Mouse (Mus musculus) layer of hippocampus, adult 11-12 months (tissue): ENCODE data around the gene Bnip1.

Experiments used
- DNase-seq: peaks from one replicate; pipeline ENCODE4 v3.0.0; 2022; ENCODE audit warnings: low spot score

Gene Bnip1

GRCm38 (mm10) chr17:26793068-26793765 lies 12.4 kb downstream of the Bnip1 start:
- no peak for DNase-seq

- DNase-seq, result peak; percentile 55
Measured at GRCm38 (mm10) chr17:26794744-26795143, 13.9 kb downstream of the Bnip1 start.

GRCm38 (mm10) chr17:26795386-26795785 lies 14.5 kb downstream of the Bnip1 start:
- DNase-seq, result no peak

GRCm38 (mm10) chr17:26797379-26798128 lies 16.7 kb downstream of the Bnip1 start:
- DNase-seq, result no peak

GRCm38 (mm10) chr17:26802886-26803285 lies 22.0 kb downstream of the Bnip1 start:
- no peak for DNase-seq

- DNase-seq, result no peak
Measured at GRCm38 (mm10) chr17:26812607-26813006, 31.7 kb downstream of the Bnip1 start.

GRCm38 (mm10) chr17:26813497-26813896 lies 32.6 kb downstream of the Bnip1 start:
- no peak for DNase-seq

GRCm38 (mm10) chr17:26816810-26817209 lies 35.9 kb downstream of the Bnip1 start:
- no peak for DNase-seq

GRCm38 (mm10) chr17:26817776-26818175 lies 36.9 kb downstream of the Bnip1 start:
- no peak for DNase-seq

- DNase-seq, result no peak
Measured at GRCm38 (mm10) chr17:26826131-26826530, 45.3 kb downstream of the Bnip1 start.

- no peak for DNase-seq
Measured at GRCm38 (mm10) chr17:26833806-26834205, 52.9 kb downstream of the Bnip1 start.

- DNase-seq, result no peak
Measured at GRCm38 (mm10) chr17:26834302-26834965, 53.6 kb downstream of the Bnip1 start.

- DNase-seq, result no peak
Measured at GRCm38 (mm10) chr17:26834966-26835755, 54.3 kb downstream of the Bnip1 start.

GRCm38 (mm10) chr17:26835956-26836355 lies 55.1 kb downstream of the Bnip1 start:
- DNase-seq, result no peak

- DNase-seq, result no peak
Measured at GRCm38 (mm10) chr17:26836377-26836776, 55.5 kb downstream of the Bnip1 start.

- no peak for DNase-seq
Measured at GRCm38 (mm10) chr17:26836786-26837545, 56.1 kb downstream of the Bnip1 start.

GRCm38 (mm10) chr17:26837546-26837985 lies 56.7 kb downstream of the Bnip1 start:
- no peak for DNase-seq

- no peak for DNase-seq
Measured at GRCm38 (mm10) chr17:26838191-26838910, 57.5 kb downstream of the Bnip1 start.

GRCm38 (mm10) chr17:26838911-26839717 lies 58.2 kb downstream of the Bnip1 start:
- no peak for DNase-seq
